Mouse (Mus musculus) CD4-positive, CD25-positive, alpha-beta regulatory T cell, adult 4 months (primary cell): ENCODE results near the gene Scgb2b26. TPM values are rescaled to one million over a fixed set of nuclear protein-coding genes. Genes with fewer than 3 reads are reported as not detected.
"Not testable (repeated sequence)": the region's sequence is repeated elsewhere in the genome, so short reads cannot be mapped to it uniquely, and the experiment has no call there.

Experiments used
- ATAC-seq: one replicate; pipeline ENCODE4 v1.8.0; 2017
- polyA plus RNA-seq, 2 experiments: library from polyadenylated mRNA; unstranded; fragments of 100-300 nt; shearing (Covaris generic); gene quantifications; one replicate each; pipeline ENCODE4 v1.2.1; 2017

The Scgb2b26 gene
- polyA plus RNA-seq, result not detected

GRCm38 (mm10) chr7:33944940-33945339, at the start of gene Scgb2b26:
Scgb2b26 (minus strand) TSS chr7:33945040.
- ATAC-seq, result no peak

- not testable (repeated sequence) for ATAC-seq
These were observed 37.4 kb upstream of the Scgb2b26 start for GRCm38 (mm10) chr7:33982281-33982680.

GRCm38 (mm10) chr7:33902982-33903381, 41.9 kb downstream of the Scgb2b26 start:
- ATAC-seq, result no peak

GRCm38 (mm10) chr7:33900803-33901202, 44.0 kb downstream of the Scgb2b26 start:
- ATAC-seq, result no peak

GRCm38 (mm10) chr7:33900007-33900406, 44.8 kb downstream of the Scgb2b26 start:
- ATAC-seq, result no peak

Other genes with a start within 250 kb of the Scgb2b26 start
- gene Scgb2b24, start 205.7 kb downstream of the Scgb2b26 start, polyA plus RNA-seq, result not detected
- gene Scgb1b24, start 201.2 kb downstream of the Scgb2b26 start, polyA plus RNA-seq, result not detected
- not detected for gene Scgb2b27, start 68.9 kb upstream of the Scgb2b26 start, polyA plus RNA-seq
- gene Scgb1b27, start 76.4 kb upstream of the Scgb2b26 start, polyA plus RNA-seq, result not detected
- gene Scgb1b30, start 150.4 kb upstream of the Scgb2b26 start, polyA plus RNA-seq, result not detected
- not detected for gene Wtip, start 188.2 kb upstream of the Scgb2b26 start, polyA plus RNA-seq
- 10 to 100 TPM; 79.0 to 92.8 TPM for gene Uba2, start 224.6 kb upstream of the Scgb2b26 start, polyA plus RNA-seq